Mouse (Mus musculus) gastrocnemius, postnatal 4 days (tissue): ENCODE measurements around the gene Alg13. TPM values are rescaled to one million over a fixed set of nuclear protein-coding genes. Genes with fewer than 3 reads are reported as not detected.

Source experiments
- DNase-seq, 2 experiments: peaks; one replicate each; pipeline ENCODE4 v3.0.0; 2021 to 2022; ENCODE audit warnings: low spot score in 2 of 2, mixed read lengths in 2 of 2
- long read RNA-seq, 2 experiments: library from polyadenylated mRNA; stranded (forward); transcript quantifications; one replicate each; pipeline ENCODE4 v2.0.0; 2021
- total RNA-seq, 2 experiments: library from RNA; stranded (reverse); gene quantifications; 2 replicates each; pipeline ENCODE4 v1.2.3; 2021

Gene Alg13
- 10 to 100 TPM; 10.5 to 12.7 TPM for total RNA-seq
- long read RNA-seq, experiment 1, partial matches to known transcripts = 0 of 4 reads
- long read RNA-seq, experiment 1, other reads (novel, unspliced or antisense) = 1 of 4 reads
- long read RNA-seq, experiment 2, partial matches to known transcripts = 1 of 6 reads
- long read RNA-seq, experiment 2, other reads (novel, unspliced or antisense) = 1 of 6 reads

GRCm38 (mm10) chrX:144317548-144318163, at the start of gene Alg13:
Gene Alg13 (plus strand): TSS chrX:144317804.
- peak; percentile 62 to 80 for DNase-seq

GRCm38 (mm10) chrX:144268606-144269005, 49.0 kb upstream of the Alg13 start:
- no peak for DNase-seq

GRCm38 (mm10) chrX:144301476-144301875, 16.1 kb upstream of the Alg13 start:
- no peak for DNase-seq

GRCm38 (mm10) chrX:144305659-144306058, 11.9 kb upstream of the Alg13 start:
- no peak for DNase-seq

- no peak for DNase-seq
Observed at GRCm38 (mm10) chrX:144314041-144314440, 3.6 kb upstream of the Alg13 start.

GRCm38 (mm10) chrX:144315028-144315427, 2.6 kb upstream of the Alg13 start:
- DNase-seq = no peak

GRCm38 (mm10) chrX:144316004-144316403, 1.6 kb upstream of the Alg13 start:
- DNase-seq = no peak

GRCm38 (mm10) chrX:144318164-144318979, 768 bp downstream of the Alg13 start:
- peak in 1 of 2 experiments; percentile 18 for DNase-seq

GRCm38 (mm10) chrX:144319366-144319765, 1.8 kb downstream of the Alg13 start:
- DNase-seq = no peak

- no peak for DNase-seq
Observed at GRCm38 (mm10) chrX:144325375-144325774, 7.8 kb downstream of the Alg13 start.

- DNase-seq = no peak
Observed at GRCm38 (mm10) chrX:144335332-144336015, 17.9 kb downstream of the Alg13 start.

- DNase-seq = no peak
Observed at GRCm38 (mm10) chrX:144337938-144338337, 20.3 kb downstream of the Alg13 start.

GRCm38 (mm10) chrX:144338355-144338754, 20.8 kb downstream of the Alg13 start:
- no peak for DNase-seq

GRCm38 (mm10) chrX:144374196-144374595, 56.6 kb downstream of the Alg13 start:
- DNase-seq = no peak

- peak; percentile 24 to 27 for DNase-seq
Observed at GRCm38 (mm10) chrX:144403526-144403925, 85.9 kb downstream of the Alg13 start.

- no peak for DNase-seq
Observed at GRCm38 (mm10) chrX:144408036-144408435, 90.4 kb downstream of the Alg13 start.

- no peak for DNase-seq
Observed at GRCm38 (mm10) chrX:144420259-144420658, 102.7 kb downstream of the Alg13 start.

- no peak for DNase-seq
Observed at GRCm38 (mm10) chrX:144421091-144421490, 103.5 kb downstream of the Alg13 start.

GRCm38 (mm10) chrX:144423848-144424247, 106.2 kb downstream of the Alg13 start:
- no peak for DNase-seq
